Mouse (Mus musculus): Measurements from ENCODE around the gene Agbl5. TPM values are rescaled to one million over a fixed set of nuclear protein-coding genes. Genes with fewer than 3 reads are reported as not detected.

The Agbl5 gene
- polyA plus RNA-seq, 1 experiment from 2014 or later, result 2.3 TPM

DNA sequence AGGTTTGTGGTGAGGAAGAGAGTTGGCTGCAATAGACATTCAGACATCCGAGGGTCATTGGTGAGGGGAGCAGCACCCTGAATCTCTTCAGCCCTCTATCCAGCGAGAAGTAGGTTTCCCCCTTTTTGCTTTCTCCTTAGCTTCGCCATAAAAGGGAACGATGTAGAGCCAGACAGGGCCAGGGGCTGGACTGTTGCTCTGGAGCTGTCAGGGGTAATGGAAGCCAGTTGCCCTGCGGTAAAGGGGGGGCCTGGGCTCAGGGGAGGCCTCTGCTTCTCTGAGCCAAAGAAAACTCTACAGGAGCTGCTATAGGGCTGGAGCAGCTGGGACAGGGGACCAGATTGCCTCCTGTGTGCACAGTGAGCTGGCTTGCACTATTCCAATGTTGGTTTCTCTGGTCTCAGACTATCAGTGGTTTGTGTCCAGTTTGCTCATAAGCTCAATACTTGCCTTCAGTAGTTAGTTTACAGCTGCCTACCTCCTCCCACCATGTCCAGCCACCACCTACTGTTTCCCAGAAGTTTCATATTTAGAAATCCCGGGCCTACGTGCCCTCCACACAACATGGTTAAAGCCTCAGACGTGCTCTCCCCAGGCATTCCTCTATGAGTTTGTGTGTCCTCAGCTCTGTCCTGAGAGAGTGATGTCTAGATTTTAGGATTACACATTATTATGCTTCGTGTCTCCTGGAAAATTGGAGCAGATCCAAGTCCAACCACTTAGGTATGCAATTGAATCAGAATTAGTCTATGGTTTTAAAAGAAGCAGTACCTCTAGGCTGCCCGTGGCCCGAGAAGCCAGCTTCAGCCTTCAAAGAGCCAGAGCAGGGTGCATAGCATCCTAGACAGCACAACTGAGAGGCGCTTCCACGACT is 20.2 kb downstream of the Agbl5 start:
- peaks cover 8% of the 10 kb centered on the region; the same call in 1 of the 2 replicates for H3K36me3 ChIP-seq (ENCODE audit: inconsistent target)
- H3K79me2 ChIP-seq (ENCODE audit: inconsistent target), result peaks cover 43% of the 10 kb centered on the region
- WGBS (ENCODE audit: missing documents), result 69% methylated on average over 13 of the region's 13 CpGs
- H3K27ac ChIP-seq, result no peak overlapping the region
- H3K4me3 ChIP-seq (ENCODE audit: inconsistent target), result peak overlapping the region; percentile 31; the same call in 1 of the 2 replicates

- 72% methylated on average over 7 of the region's 7 CpGs for WGBS (ENCODE audit: missing documents)
- peaks cover 43% of the 10 kb centered on the region for H3K79me2 ChIP-seq (ENCODE audit: inconsistent target)
- H3K4me3 ChIP-seq (ENCODE audit: inconsistent target), result no peak overlapping the region
- peaks cover 3% of the 10 kb centered on the region; the same call in 1 of the 2 replicates for H3K36me3 ChIP-seq (ENCODE audit: inconsistent target)
- no peak overlapping the region for H3K27ac ChIP-seq
Observed at GRCm38 (mm10) chr5:30909300-30909659, 20.8 kb downstream of the Agbl5 start.

DNA sequence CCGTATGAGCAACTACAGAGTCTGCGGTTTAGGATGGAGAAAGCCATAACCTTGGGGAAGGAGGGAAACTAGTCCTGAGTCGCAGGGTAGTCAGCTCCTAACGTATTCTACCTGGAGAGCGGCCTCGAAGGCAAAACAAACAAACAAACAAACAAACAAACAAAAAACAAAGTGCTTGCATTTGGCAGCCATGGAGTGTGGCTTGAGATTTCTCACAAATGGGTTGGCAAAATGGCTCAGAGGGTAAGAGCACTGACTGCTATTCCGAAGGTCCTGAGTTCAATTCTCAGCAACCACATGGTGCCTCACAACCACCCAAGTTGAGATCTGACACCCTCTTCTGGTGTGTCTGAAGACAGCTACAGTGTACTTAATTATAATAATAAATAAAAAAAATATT is 21.4 kb downstream of the Agbl5 start:
- Histone ChIP-seq H3K36me3 (ENCODE audit: inconsistent target) (peaks cover 3% of the 10 kb centered on the region; the same call in 1 of the 2 replicates), H3K27ac (no peak overlapping the region), H3K79me2 (ENCODE audit: inconsistent target) (peaks cover 43% of the 10 kb centered on the region), H3K4me3 (ENCODE audit: inconsistent target) (no peak overlapping the region)
- WGBS (ENCODE audit: missing documents), result 98% methylated on average over 7 of the region's 7 CpGs

DNA sequence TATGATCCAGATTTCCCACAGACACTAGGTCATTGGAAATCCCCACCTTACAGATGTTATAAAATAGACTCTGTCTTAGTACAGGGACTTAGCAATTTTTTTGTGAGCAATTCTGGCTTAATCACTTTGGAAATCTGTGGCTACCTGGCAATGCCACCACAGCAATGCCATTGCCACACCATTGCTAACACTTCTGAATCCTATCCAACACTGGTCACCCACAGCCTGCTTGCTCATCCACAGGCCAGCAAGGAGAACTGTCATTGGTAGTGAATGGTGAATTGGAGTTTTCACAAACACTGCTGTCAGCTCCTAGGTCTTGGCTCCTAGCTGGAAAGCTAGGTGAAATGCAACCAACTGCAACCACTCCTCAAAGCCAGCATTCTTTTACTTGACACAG is 22.0 kb downstream of the Agbl5 start:
- Histone ChIP-seq H3K79me2 (ENCODE audit: inconsistent target) (peaks cover 41% of the 10 kb centered on the region), H3K27ac (no peak overlapping the region), H3K4me3 (ENCODE audit: inconsistent target) (no peak overlapping the region), H3K36me3 (ENCODE audit: inconsistent target) (0 out of 2 replicates have a peak, but pooled peaks cover 3% of the 10 kb centered on the region)

DNA sequence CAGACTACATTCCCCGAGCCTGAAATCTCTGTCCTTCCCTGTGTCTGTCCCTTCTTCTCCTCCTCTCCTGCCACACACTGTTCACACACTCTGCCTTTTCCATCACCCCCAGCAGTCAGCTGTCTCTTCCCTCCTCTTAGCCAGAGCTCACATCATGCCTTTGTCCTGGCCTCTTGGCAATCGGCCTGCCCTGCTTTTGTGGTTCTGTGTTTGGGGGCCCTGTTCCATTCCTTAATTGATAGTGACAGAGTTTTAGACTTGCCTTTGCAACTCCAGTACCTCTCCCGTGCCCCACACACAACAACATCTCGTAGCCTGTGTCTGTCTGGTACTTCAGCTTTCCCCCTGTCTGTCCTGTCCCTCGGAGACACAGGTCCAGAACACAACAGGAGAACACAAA is 23.7 kb downstream of the Agbl5 start:
- no peak overlapping the region for H3K4me3 ChIP-seq (ENCODE audit: inconsistent target)
- 73% methylated on average over 5 of the region's 5 CpGs for whole genome bisulfite sequencing (ENCODE audit: missing documents)
- no peaks in the 10 kb centered on the region; the same call in 1 of the 2 replicates for H3K36me3 ChIP-seq (ENCODE audit: inconsistent target)
- H3K79me2 ChIP-seq (ENCODE audit: inconsistent target), result peaks cover 26% of the 10 kb centered on the region
- peak overlapping the region; percentile 88 for H3K27ac ChIP-seq

DNA sequence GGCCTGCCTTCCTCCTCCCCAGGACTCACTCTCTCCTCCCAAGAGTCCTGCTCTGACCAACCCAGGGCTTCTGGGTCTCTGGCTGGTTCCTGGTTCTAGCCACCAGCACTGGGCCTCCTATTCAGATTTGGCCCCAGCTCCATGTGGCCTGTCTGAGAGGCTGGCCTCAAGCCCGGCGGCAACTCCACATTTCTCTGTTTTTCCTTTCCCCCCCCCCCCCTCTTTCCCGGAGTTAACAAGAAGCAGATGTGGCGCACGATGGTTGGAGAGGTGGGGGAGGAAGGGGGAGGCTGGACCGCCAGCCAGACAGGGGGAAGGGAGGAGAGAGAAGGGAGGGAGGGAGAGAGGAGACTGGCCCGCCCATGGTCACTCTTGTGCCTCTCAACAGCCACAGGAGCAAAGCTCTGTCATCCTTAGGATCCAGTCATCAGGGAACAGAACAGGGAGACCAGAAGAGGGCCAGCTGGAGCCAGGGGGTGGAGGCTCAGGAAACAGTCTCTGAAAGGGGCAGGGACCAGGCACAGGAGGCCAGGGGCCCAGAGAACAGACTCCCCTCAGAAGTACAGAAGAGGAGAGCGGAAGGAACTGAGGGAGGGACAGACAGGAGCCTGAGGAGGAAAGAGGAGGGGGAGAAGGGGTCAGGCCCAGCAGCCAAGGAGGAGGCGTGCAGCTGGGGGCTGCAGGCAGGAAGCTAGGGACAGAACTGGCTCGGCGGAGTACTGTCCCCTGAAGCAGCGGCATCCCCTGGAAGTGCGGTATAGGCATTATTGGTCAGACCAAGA is 24.8 kb downstream of the Agbl5 start, which contains the start of gene Emilin1:
Gene Emilin1 (plus strand): TSS at position 343 of the 782 bp plus-strand sequence.
- Histone ChIP-seq H3K4me3 (ENCODE audit: inconsistent target) (peak within 1 kb of the TSS; percentile 83), H3K79me2 (ENCODE audit: inconsistent target) (peaks cover 34% of the 10 kb centered on the region), H3K27ac (peak within 1 kb of the TSS; percentile 88), H3K36me3 (ENCODE audit: inconsistent target) (peaks cover 6% of the 10 kb centered on the region; the same call in 1 of the 2 replicates)
- WGBS (ENCODE audit: missing documents), result 4% methylated on average over 13 of the region's 13 CpGs

DNA sequence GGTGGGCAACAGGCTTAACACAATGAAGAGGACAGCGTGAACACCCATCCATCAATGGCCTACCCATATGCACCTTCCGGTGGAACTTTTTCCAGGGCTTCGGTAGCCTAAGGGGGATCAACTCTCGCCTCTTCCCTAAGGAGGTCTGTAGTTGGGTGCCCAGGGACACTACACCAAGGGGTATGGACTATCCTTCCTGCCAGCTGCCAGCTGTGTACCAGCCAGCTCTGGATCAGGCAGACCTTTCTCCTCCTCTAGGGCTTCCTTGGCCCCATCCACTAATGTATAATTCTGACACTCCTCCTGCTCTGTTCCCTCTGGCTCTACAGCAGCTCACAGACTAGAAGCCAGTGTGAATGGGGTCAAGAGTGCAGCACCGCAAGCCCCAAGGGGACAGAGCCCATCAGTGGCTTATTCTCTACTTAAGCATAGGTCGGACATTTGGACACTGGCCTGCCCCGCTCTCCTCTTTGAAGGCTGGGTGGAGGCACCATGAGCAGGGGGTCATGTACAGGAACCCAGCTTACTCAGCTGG is 25.7 kb downstream of the Agbl5 start:
- Histone ChIP-seq H3K79me2 (ENCODE audit: inconsistent target) (peaks cover 43% of the 10 kb centered on the region), H3K27ac (peak overlapping the region; percentile 88), H3K4me3 (ENCODE audit: inconsistent target) (peak overlapping the region; percentile 83), H3K36me3 (ENCODE audit: inconsistent target) (peaks cover 13% of the 10 kb centered on the region; the same call in 1 of the 2 replicates)
- WGBS (ENCODE audit: missing documents), result 17% methylated on average over 7 of the region's 7 CpGs

GRCm38 (mm10) chr5:30914849-30915248 is 26.4 kb downstream of the Agbl5 start:
- H3K36me3 ChIP-seq (ENCODE audit: inconsistent target), result peaks cover 18% of the 10 kb centered on the region; the same call in 1 of the 2 replicates
- WGBS (ENCODE audit: missing documents), result 14% methylated on average over 6 of the region's 6 CpGs
- H3K27ac ChIP-seq, result peak overlapping the region; percentile 88
- H3K4me3 ChIP-seq (ENCODE audit: inconsistent target), result peak overlapping the region; percentile 83
- peaks cover 44% of the 10 kb centered on the region for H3K79me2 ChIP-seq (ENCODE audit: inconsistent target)

DNA sequence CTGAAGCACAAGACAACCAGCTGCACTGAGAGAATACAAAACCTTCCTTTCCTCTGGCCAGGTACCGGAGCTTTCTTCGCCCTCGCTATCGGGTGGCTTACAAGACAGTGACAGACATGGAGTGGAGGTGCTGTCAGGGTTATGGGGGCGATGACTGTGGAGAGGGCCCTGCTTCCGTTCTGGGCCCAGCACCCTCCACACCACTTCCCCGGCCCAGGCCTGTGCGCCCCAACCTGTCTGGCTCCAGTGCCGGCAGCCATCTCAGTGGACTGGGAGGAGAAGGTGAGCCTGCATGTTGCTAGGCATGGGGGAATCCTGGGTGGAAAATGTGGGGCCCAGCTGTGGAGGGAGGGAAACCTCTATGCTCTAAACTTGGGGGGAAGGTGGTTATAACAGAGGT is 27.0 kb downstream of the Agbl5 start:
- Histone ChIP-seq H3K79me2 (ENCODE audit: inconsistent target) (peaks cover 44% of the 10 kb centered on the region), H3K36me3 (ENCODE audit: inconsistent target) (peaks cover 24% of the 10 kb centered on the region; the same call in 1 of the 2 replicates), H3K27ac (peak overlapping the region; percentile 88), H3K4me3 (ENCODE audit: inconsistent target) (peak overlapping the region; percentile 83)
- 11% methylated on average over 9 of the region's 9 CpGs for WGBS (ENCODE audit: missing documents)

DNA sequence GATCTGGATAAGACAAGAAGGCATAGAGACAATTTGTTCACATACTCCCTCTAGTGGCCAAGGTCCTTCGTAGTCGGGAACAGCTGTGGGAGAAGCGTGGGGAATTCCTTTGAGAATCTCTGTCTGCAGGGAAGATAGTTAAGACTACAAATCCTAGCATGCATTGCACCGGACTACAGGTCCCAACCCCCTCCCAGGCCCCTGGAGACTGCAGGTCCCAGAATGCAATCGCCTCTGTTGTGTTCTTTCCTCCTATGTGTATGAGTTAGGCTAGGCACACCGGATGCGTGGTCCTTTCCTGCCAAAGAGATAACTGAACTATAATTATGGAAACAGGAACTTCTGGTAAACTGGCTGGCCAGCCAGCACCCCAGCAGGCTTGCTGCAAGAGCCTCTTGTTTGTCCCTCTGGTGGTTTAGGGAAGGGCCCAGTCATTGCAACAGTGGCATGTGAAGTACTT is 27.5 kb downstream of the Agbl5 start:
- 0% methylated on average over 7 of the region's 7 CpGs for WGBS (ENCODE audit: missing documents)
- H3K36me3 ChIP-seq (ENCODE audit: inconsistent target), result peaks cover 26% of the 10 kb centered on the region; the same call in 1 of the 2 replicates
- peak overlapping the region; percentile 83; the same call in 1 of the 2 replicates for H3K4me3 ChIP-seq (ENCODE audit: inconsistent target)
- peaks cover 44% of the 10 kb centered on the region for H3K79me2 ChIP-seq (ENCODE audit: inconsistent target)
- H3K27ac ChIP-seq, result peak overlapping the region; percentile 88

- H3K36me3 ChIP-seq (ENCODE audit: inconsistent target), result peaks cover 26% of the 10 kb centered on the region; the same call in 1 of the 2 replicates
- no peak overlapping the region for H3K4me3 ChIP-seq (ENCODE audit: inconsistent target)
- peaks cover 44% of the 10 kb centered on the region for H3K79me2 ChIP-seq (ENCODE audit: inconsistent target)
- 93% methylated on average over 9 of the region's 9 CpGs for WGBS (ENCODE audit: missing documents)
- peak overlapping the region; percentile 88 for H3K27ac ChIP-seq
Observed at GRCm38 (mm10) chr5:30916841-30917240, 28.3 kb downstream of the Agbl5 start.

DNA sequence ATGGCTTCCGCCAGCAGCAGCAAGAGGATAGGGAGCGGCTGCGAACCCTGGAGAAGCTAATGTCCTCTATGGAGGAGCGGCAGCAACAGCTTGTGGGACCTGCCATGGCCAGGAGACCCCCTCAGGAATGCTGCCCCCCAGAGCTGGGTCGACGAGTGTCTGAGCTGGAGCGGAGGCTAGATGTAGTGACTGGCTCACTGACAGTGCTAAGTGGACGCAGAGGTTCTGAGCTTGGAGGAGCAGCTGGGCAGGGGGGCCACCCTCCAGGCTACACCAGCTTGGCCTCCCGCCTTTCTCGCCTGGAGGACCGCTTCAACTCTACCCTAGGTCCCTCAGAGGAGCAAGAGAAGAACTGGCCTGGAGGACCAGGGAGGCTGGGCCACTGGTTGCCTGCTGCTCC is 28.9 kb downstream of the Agbl5 start:
- Histone ChIP-seq H3K4me3 (ENCODE audit: inconsistent target) (no peak overlapping the region), H3K79me2 (ENCODE audit: inconsistent target) (peaks cover 44% of the 10 kb centered on the region), H3K27ac (peak overlapping the region; percentile 88), H3K36me3 (ENCODE audit: inconsistent target) (peaks cover 26% of the 10 kb centered on the region; the same call in 1 of the 2 replicates)
- 94% methylated on average over 11 of the region's 11 CpGs for WGBS (ENCODE audit: missing documents)

- H3K4me3 ChIP-seq (ENCODE audit: inconsistent target), result no peak overlapping the region
- 93% methylated on average over 31 of the region's 31 CpGs for WGBS (ENCODE audit: missing documents)
- H3K27ac ChIP-seq, result no peak overlapping the region
- H3K36me3 ChIP-seq (ENCODE audit: inconsistent target), result peaks cover 26% of the 10 kb centered on the region; the same call in 1 of the 2 replicates
- peaks cover 44% of the 10 kb centered on the region for H3K79me2 ChIP-seq (ENCODE audit: inconsistent target)
Observed at GRCm38 (mm10) chr5:30917891-30918670, 29.6 kb downstream of the Agbl5 start.
